ENCODE assay signal across 8 mouse cellular contexts in the genomic region with DNA sequence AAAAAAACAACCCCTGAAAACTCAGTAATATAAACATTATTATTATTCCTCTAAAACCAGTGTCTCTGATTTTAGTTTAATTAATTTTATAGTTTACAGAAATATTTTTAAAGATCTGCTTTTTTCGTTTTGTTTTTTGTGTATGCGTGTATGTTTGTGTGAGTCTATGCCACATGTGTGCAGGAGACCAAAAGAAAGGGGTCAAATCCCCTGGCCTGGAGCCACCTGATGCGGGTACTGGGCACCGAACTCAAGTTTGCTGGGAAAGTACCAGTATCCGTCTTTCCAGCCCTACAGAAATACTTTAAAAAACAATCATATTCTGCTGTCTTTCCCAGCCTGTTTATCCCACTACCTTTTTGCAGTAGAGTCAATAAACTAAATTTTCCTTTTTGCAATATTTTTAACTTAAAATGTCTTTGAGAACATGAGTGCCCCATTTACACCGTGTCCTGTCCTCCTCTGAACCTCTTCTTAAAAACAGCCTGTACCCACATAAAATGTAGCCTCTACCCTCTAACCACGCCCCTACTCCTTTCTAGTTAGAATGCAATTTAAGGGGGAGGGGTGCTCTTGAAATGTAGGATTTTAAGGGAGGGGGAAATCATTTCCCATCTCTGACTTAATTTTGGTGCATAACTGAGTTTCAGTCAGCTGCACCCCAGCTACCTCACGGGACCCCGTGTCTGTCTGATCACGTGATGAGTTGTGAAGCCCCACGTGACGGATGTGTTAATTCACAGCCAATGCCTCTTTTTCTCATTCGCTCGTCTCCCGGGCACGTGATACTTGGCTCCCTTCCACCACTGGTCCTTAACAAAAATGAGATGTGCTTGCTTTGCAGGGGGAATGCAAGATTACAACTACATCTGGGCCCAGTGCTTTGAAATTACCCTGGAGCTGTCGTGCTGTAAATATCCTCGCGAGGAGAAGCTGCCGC. TPM values are rescaled to one million over a fixed set of nuclear protein-coding genes. Genes with fewer than 3 reads are reported as not detected.
DNase-seq lines count a peak whose midpoint lies in the region; ATAC-seq and TF ChIP-seq lines count a peak whose summit lies in the region.

No protein-coding gene starts in this region.

- 21% methylated on average over 20 of the region's 20 CpGs for WGBS in cerebellum, adult 2 months
- WGBS in lung, embryonic 15.5 days = 40% methylated on average over 20 of the region's 20 CpGs
- 24% methylated on average over 20 of the region's 20 CpGs for WGBS in olfactory bulb, adult 2 months

- TF ChIP-seq CTCF in MEL (IDR thresholded peaks at IDR 0.05 in 2 of 3, conservative IDR thresholded peaks at IDR 0.05 in 1 of 3; ENCODE audit: control insufficient read depth in 1 of 3, insufficient read depth in 1 of 3, low read depth in 2 of 3, low read length in 3 of 3, poor library complexity in 1 of 3, severe bottlenecking in 1 of 3) = no peak
- TF ChIP-seq CTCF in cerebellum, adult 2 months (IDR thresholded peaks at IDR 0.05; ENCODE audit: borderline replicate concordance, insufficient read depth, low read depth, low read length) = no peak
- no peak for TF ChIP-seq CTCF in layer of hippocampus, adult 2 months (conservative IDR thresholded peaks at IDR 0.05)
- TF ChIP-seq CTCF in olfactory bulb, adult 2 months (IDR thresholded peaks at IDR 0.05; ENCODE audit: insufficient read depth, low read depth, low read length) = no peak

- H3K9me3 ChIP-seq in MEL (replicated peaks; ENCODE audit: insufficient read depth, low read length) = no peaks in the 10 kb centered on the region
- H3K9me3 ChIP-seq in lung, embryonic 15.5 days = no peaks in the 10 kb centered on the region

- H3K79me2 ChIP-seq in MEL (ENCODE audit: control insufficient read depth, insufficient read depth, low read length, poor library complexity) = no peaks in the 10 kb centered on the region

- ATAC-seq in lung, embryonic 15.5 days (ENCODE audit: borderline replicate concordance, extremely low read depth, low FRiP score, low TSS enrichment) = no peak

- DNase-seq in MEL (ENCODE audit: low read depth, low spot score) = peak; percentile 59
- DNase-seq in cerebellum, adult 2 months = peak; percentile 83 to 87
- DNase-seq in forelimb bud, embryonic 11.5 days (ENCODE audit: low read depth, low spot score) = peak; percentile 82
- DNase-seq in heart, postnatal 4 days = peak; percentile 54
- DNase-seq in layer of hippocampus, adult 2 months (ENCODE audit: low spot score in 2 of 2) = peak; percentile 83 to 89
- DNase-seq in thymus, postnatal 36 days = peak; percentile 75 to 84

- TF ChIP-seq POLR2A in MEL (IDR thresholded peaks at IDR 0.05; ENCODE audit: control insufficient read depth in 1 of 2, insufficient read depth in 1 of 2, low read depth in 1 of 2, low read length in 2 of 2, poor library complexity in 1 of 2) = no peak
- TF ChIP-seq POLR2A in cerebellum, adult 2 months (IDR thresholded peaks at IDR 0.05; ENCODE audit: borderline replicate concordance, insufficient read depth, low read length) = peak; percentile 54; the same call in 1 of the 2 replicates
- no peak for TF ChIP-seq POLR2A in olfactory bulb, adult 2 months (IDR thresholded peaks at IDR 0.05; ENCODE audit: insufficient read depth, low read depth, low read length)

- peaks cover 6 to 26% of the 10 kb centered on the region in 2 experiments for H3K4me1 ChIP-seq in MEL (ENCODE audit: control insufficient read depth in 1 of 2, insufficient read depth in 2 of 2, low read length in 2 of 2)
- no peaks in the 10 kb centered on the region for H3K4me1 ChIP-seq in cerebellum, adult 2 months (ENCODE audit: control insufficient read depth, insufficient read depth, low read length)
- H3K4me1 ChIP-seq in lung, embryonic 15.5 days = peaks cover 25% of the 10 kb centered on the region
- H3K4me1 ChIP-seq in olfactory bulb, adult 2 months (ENCODE audit: control insufficient read depth, insufficient read depth, low read length) = 0 out of 2 replicates have a peak, but pooled peaks cover 5% of the 10 kb centered on the region

- no peak for TF ChIP-seq RAD21 in MEL (IDR thresholded peaks at IDR 0.05; ENCODE audit: low read depth, low read length)

- H3K36me3 ChIP-seq in MEL (ENCODE audit: control insufficient read depth in 1 of 2, insufficient read depth in 2 of 2, low read length in 2 of 2) = peaks cover 0 to 22% of the 10 kb centered on the region in 2 experiments; a peak in 2 of 4 replicates
- H3K36me3 ChIP-seq in lung, embryonic 15.5 days = no peaks in the 10 kb centered on the region

- H3K27me3 ChIP-seq in MEL (ENCODE audit: control insufficient read depth in 1 of 2, insufficient read depth in 2 of 2, low read length in 2 of 2) = peaks cover 0 to 2% of the 10 kb centered on the region in 2 experiments; a peak in 2 of 4 replicates
- H3K27me3 ChIP-seq in cerebellum, adult 2 months (ENCODE audit: control insufficient read depth, insufficient read depth, low read length) = no peaks in the 10 kb centered on the region
- no peaks in the 10 kb centered on the region for H3K27me3 ChIP-seq in lung, embryonic 15.5 days

- peak overlapping the region; percentile 44 for H3K4me2 ChIP-seq in lung, embryonic 15.5 days

- no peak overlapping the region for H3K27ac ChIP-seq in MEL (ENCODE audit: control insufficient read depth, low read depth, low read length)
- peak overlapping the region; percentile 64 for H3K27ac ChIP-seq in cerebellum, adult 2 months (ENCODE audit: insufficient read depth, low read length)
- peak overlapping the region; percentile 88 for H3K27ac ChIP-seq in layer of hippocampus, adult 2 months
- H3K27ac ChIP-seq in lung, embryonic 15.5 days = no peak overlapping the region
- H3K27ac ChIP-seq in olfactory bulb, adult 2 months (ENCODE audit: insufficient read depth, low read depth, low read length) = 0 out of 2 replicates have a peak overlapping the region, but pooled peaks have one; percentile 39

- H3K4me3 ChIP-seq in MEL (ENCODE audit: control insufficient read depth in 1 of 2, insufficient read depth in 1 of 2, low read depth in 2 of 2, low read length in 2 of 2) = peak overlapping the region in 1 of 2 experiments; percentile 8; a peak in 1 of 4 replicates
- H3K4me3 ChIP-seq in cerebellum, adult 2 months (replicated peaks; ENCODE audit: insufficient read depth, low read depth, low read length) = peak overlapping the region; percentile 55
- peak overlapping the region; percentile 58 for H3K4me3 ChIP-seq in layer of hippocampus, adult 2 months
- peak overlapping the region; percentile 9; the same call in 1 of the 2 replicates for H3K4me3 ChIP-seq in lung, embryonic 15.5 days
- H3K4me3 ChIP-seq in olfactory bulb, adult 2 months (ENCODE audit: insufficient read depth, low read depth, low read length) = peak overlapping the region; percentile 30

- H3K9ac ChIP-seq in MEL (ENCODE audit: control insufficient read depth, low read depth, low read length, poor library complexity, severe bottlenecking) = no peak overlapping the region; the same call in 1 of the 2 replicates
- H3K9ac ChIP-seq in lung, embryonic 15.5 days = no peak overlapping the region

- TF ChIP-seq EP300 in MEL (IDR thresholded peaks at IDR 0.05; ENCODE audit: low read depth in 1 of 2, low read length in 2 of 2) = no peak

TF ChIP-seq in MEL, 35 proteins besides CTCF, POLR2A, EP300 and RAD21:
- TF ChIP-seq MAX (IDR thresholded peaks at IDR 0.05; ENCODE audit: low read length) (peak; percentile 89), USF1 (IDR thresholded peaks at IDR 0.05; ENCODE audit: low read depth, low read length) (peak; percentile 95), USF2 (IDR thresholded peaks at IDR 0.05; ENCODE audit: borderline replicate concordance in 1 of 2, insufficient read depth in 1 of 2, low read depth in 1 of 2, low read length in 2 of 2) (peak; percentile 78 to 94), JUND (IDR thresholded peaks at IDR 0.05; ENCODE audit: low read depth, low read length) (no peak), ZC3H11A (IDR thresholded peaks at IDR 0.05; ENCODE audit: low read depth, low read length) (no peak), BHLHE40 (IDR thresholded peaks at IDR 0.05; ENCODE audit: borderline replicate concordance, low read depth, low read length) (peak; percentile 84)

RNA-seq across cellular contexts. Expression of gene Mdm2, which starts 35.2 kb away (rescaled TPM):
- total RNA-seq in MEL (2012; rRNA removed) = 35.2 and 35.3 TPM in 2 replicates
- 100 to 1,000 TPM in 1 of 2 experiments, 10 to 100 TPM in 1; 42.2 to 601 TPM for polyA plus RNA-seq in MEL (2012; ENCODE audit: insufficient read depth in 1 of 2, insufficient read length in 2 of 2, low read depth in 1 of 2, low replicate concordance in 2 of 2, missing spikeins in 1 of 2)
- 60.7 and 67.6 TPM in 2 replicates for polyA plus RNA-seq in cerebellum, adult 2 months (2012; rRNA removed)
- total RNA-seq in heart, postnatal 4 days (2021) = 10 to 100 TPM; 48.4 to 50.8 TPM
- total RNA-seq in layer of hippocampus, adult 2 months (2021) = 10 to 100 TPM; 55.1 to 66.0 TPM
- polyA plus RNA-seq in lung, embryonic 15.5 days (2015; fragmentation: Nextera tagmentation; extraction: Ambion mirVana) = 38.5 and 47.7 TPM in 2 replicates
- polyA plus RNA-seq in olfactory bulb, adult 2 months (2012; ENCODE audit: insufficient read depth, insufficient read length, low replicate concordance, missing spikeins) = not detected in 2 replicates

RNA-seq across cellular contexts. Expression of gene Cpm, which starts 46.1 kb away (rescaled TPM):
- 0.04 TPM in 1 of 2 replicates, not detected in the other for total RNA-seq in MEL (2012; rRNA removed)
- under 1 TPM in 1 of 2 experiments, not detected in 1; 0.40 TPM for polyA plus RNA-seq in MEL (2012; ENCODE audit: insufficient read depth in 1 of 2, insufficient read length in 2 of 2, low read depth in 1 of 2, low replicate concordance in 2 of 2, missing spikeins in 1 of 2)
- 9.5 and 13.6 TPM in 2 replicates for polyA plus RNA-seq in cerebellum, adult 2 months (2012; rRNA removed)
- total RNA-seq in heart, postnatal 4 days (2021) = 1 to 10 TPM; 2.8 to 3.6 TPM
- 1 to 10 TPM; 8.5 to 9.7 TPM for total RNA-seq in layer of hippocampus, adult 2 months (2021)
- polyA plus RNA-seq in lung, embryonic 15.5 days (2015; fragmentation: Nextera tagmentation; extraction: Ambion mirVana) = 41.8 and 49.3 TPM in 2 replicates
- polyA plus RNA-seq in olfactory bulb, adult 2 months (2012; ENCODE audit: insufficient read depth, insufficient read length, low replicate concordance, missing spikeins) = not detected in 2 replicates

Comparison
In these comparisons a context has a peak if more than half of its experiments do, and no peak if none do; other contexts are left out.
1. H3K27ac ChIP-seq: peak in cerebellum, adult 2 months (single experiment), layer of hippocampus, adult 2 months (single experiment) and olfactory bulb, adult 2 months (single experiment); none in MEL (single experiment) and lung, embryonic 15.5 days (single experiment).
2. RNA of gene Mdm2, which starts 35.2 kb away (polyA plus RNA-seq): 42.2 to 601 TPM in MEL, 60.7 to 67.6 TPM in cerebellum, adult 2 months and 38.5 to 47.7 TPM in lung, embryonic 15.5 days; not detected in olfactory bulb, adult 2 months; every median in the first group is over 10 times any median in the second.
3. Peak in every context shown above with its lines, with median percentiles within 50 percentile points of each other: DNase-seq.